Mouse (Mus musculus) T-cell, adult 2 months (primary cell): Measurements from ENCODE around the gene Pde6d.

Source experiments
- DNase-seq: peaks from one replicate; pipeline ENCODE4 v3.0.0; 2022; ENCODE audit warnings: low spot score

Pde6d gene

DNA sequence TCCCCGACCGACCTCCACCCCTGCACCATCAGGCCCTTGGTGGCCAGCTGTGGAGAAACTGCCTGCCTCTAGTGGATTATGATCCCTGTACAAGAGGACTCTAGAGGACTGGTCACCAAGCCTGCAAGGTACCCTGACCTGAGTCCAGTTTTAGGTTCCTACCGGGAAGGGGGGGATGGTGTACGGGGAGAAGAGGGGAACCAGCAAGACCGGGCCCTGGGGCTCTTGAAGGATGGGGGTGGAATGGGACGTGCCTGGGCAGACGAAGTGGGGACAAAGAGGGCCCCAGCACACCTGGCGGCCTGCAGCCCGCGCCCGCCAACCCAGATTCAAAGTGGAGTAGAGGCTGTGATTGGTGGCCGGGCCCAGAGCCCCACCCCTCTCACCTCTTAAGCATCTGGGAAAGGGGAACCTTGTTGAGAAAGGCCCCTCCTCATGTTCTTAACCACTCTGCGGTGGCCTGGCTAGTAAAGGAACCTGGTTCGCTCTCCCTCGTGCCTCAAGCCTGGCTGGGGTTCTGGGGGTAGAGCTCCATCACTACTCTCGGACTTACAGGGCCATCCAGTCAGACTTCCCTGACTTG lies 79.2 kb downstream of the Pde6d start:
- DNase-seq, result peak; percentile 19

DNA sequence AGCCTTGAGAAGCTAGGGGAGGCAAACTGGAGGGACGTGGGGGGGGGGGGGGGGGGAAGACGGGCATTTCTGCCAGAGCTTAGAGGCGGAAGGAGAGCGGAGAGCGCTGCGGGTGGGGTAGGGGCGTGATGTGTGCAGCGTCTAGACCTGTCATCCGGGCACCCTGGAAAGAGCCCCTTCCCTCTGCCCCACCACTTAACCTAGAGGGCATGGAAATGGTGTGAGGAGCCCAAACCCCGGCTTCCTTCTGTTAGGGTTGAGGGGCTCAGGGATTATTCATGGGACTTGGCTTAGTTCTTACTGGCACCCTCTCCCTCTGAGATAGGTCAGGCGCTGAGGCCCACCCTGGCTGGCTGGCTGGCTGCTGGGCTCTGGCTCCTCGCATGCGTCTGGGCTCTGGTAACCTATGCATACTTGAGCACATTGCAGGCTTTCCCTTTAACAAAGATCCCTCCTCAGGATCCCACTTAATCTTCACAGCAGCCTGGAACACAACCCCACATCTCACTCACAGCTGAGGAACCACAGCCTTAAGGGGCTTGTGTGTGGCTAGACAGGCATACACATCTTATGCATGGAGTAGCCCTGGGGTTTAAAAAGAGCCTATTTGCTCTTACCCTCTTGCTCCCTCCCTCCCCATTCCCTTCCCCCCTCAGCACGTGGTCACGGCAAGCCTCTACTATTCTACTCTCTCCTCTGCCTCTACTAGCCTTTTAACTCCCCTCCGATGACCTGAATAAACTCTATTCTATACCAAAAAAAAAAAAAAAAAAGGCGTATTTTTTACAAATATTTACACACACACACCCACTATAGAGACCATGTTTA lies 80.0 kb downstream of the Pde6d start:
- no peak for DNase-seq

DNA sequence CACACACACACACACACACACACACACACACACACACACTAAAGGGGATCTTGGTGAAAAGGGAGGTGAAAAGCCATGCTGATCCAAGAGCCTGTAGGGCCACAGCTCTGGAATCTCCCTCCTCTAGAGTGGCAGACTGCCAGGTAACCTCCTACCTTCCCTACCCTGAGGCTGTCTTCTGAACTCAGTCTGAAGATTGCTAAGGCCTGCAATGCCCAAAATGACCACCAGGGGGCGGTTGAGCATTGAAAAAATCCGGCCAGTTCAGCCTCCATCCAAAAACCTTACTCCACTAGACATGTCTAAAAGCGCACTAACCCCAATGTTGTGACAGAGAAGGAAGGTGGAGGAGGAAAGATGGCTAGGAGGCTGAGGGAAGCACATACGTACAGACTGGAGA lies 80.9 kb downstream of the Pde6d start:
- peak; percentile 90 for DNase-seq

DNA sequence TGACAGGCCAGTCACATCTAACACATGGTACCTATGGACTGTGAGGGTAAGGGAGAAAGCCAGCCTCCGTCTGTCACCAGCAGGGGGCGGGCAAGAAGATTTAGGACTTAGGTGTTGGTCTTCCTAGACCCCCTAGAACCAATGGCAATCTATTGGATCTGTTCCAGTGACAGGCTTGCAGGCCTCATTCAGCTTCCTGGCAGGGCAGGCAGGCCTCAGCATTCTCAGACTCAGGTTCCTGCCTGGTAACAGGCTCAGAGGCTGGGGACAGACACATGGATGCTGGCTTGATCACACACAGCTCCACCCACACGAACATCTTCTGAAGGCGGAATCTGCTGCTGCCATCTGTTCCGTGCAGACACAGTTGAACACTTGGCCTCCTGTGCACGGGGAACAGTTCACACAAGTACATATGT lies 81.3 kb downstream of the Pde6d start:
- peak; percentile 58 for DNase-seq

DNA sequence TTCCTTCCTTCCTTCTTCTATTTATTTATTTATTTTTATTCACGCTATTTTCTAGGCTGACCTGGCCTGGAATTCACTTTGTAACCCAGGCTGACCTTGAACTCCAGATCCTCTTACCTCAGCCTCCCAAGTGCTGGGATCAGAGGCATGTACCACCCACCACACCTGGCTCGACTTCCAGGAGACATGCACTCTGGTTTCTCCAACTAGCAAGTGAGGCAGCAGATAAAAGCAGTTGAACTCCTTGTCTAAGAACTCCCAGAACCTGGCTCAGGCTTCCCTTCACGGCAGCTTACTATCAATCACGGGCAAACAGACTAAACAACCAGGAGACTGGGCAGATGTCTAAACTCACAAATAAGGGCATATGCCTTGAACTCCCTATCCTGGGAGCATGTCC lies 81.7 kb downstream of the Pde6d start:
- DNase-seq, result no peak

DNA sequence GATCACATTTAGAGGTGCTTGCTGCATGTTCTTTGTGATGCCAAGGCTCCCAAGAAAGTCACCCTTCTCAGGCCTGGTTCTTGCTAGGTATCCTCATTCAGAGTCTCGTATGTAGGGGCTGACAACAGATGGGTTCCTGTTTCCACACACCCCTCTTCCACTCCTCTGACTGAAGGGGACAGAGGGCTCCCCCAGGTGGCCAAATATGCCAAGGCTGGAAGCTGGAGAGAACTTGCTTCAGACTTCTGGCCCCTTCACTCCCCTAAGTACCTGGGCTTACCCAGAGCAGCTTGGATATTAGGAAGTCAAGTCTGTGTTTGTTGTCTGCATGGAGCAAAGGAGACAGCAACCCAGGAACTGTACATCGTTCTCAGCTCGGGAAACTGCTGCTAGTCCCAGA lies 82.5 kb downstream of the Pde6d start:
- DNase-seq, result peak; percentile 56

DNA sequence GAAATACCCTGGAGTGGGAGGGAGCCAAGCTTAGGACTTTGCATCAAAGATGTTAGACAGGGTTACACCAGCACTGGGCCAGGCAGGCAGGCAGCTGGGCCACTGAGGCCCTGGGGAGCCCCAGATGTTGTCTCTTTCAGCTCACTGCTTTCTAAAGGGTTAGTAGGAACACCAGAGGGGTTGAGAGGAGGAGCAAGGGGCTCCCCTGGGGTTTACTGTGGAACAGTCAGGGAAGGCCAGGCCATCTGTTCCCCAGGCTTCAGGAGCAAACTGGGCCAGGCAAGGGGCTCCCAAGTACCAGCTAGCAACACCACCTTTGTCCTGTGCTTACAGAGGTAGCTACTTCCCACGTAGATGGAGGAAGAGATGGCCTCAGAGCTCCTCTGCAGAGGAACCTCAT lies 83.8 kb downstream of the Pde6d start:
- DNase-seq, result no peak

DNA sequence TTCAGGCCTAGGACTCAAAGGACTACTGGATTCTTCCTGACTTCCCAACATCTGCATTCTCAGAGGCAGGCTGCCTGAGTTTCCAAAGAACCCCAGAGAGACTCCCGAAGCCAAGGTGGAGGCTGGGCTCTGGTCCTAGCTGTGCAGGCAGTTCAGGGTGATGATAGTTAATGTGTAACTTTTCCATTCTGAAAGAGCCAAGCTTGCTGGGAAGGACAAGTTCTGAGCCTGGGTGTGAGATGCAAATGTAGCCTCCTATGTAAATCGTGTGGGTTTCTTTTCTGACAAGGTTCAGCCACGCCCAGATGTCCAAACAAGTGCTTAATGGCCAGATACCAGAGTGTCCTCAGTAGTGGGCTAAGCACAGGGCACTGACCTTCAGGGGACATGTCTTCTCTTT lies 84.4 kb downstream of the Pde6d start:
- no peak for DNase-seq

DNA sequence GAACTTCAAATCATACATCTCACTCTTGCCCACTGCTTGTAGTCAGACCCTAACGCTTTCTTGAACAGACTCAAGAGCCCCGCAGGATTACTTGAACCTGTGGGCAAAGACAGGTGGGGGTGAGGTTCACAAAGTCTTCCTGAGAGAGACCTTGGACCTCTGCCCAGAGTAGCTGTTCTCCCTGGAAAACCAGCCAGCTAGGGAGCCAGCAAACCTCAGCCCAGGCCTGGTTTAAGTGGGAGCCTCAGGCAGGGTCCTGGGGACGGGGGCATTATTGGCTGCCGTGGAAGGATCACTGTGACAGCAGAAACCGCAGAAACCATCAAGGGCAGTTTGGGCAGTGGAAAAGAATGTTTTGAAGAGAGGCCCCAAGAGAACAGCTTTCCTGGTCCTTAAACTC lies 85.1 kb downstream of the Pde6d start:
- no peak for DNase-seq

DNA sequence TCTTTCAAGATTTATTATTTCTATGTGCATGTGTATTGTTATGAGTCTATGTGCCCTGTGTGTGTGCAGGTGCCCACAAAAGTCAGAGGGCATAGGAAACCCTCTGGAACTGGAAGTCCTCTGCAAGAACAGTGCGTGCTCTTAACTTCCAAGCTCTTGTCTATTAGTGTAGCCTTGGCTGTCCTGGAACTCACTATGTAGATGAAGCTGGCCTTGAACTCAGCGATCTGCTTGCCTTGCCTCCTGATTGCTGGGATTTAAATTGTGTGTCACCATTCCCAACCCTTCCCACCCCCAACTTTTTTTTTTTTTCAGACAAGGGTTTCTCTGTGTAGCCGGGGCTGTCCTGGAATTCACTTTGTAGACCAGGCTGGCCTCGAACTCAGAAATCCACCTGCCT lies 86.1 kb downstream of the Pde6d start:
- DNase-seq, result no peak

DNA sequence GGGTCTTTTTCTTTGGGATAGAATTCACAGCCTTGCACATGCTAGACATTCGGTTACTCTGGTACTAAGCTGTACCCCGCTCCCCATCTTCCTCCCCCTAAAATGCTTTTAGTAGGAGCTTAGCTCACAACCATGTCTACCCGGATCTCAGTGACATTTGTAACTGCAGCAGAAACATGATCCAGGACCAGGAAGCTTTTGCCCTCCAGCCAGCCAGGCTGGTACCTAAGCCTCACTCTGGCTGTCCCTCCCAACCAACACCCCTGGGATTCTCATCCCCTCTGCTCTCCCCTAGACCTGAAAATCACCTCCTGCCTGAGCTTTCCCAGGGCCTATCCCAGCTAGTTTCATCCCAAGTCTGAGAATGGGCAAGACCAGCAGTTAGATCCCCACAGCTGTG lies 88.6 kb downstream of the Pde6d start:
- DNase-seq, result no peak
